8 mouse cellular contexts compared by ENCODE assay signal in the genomic region with DNA sequence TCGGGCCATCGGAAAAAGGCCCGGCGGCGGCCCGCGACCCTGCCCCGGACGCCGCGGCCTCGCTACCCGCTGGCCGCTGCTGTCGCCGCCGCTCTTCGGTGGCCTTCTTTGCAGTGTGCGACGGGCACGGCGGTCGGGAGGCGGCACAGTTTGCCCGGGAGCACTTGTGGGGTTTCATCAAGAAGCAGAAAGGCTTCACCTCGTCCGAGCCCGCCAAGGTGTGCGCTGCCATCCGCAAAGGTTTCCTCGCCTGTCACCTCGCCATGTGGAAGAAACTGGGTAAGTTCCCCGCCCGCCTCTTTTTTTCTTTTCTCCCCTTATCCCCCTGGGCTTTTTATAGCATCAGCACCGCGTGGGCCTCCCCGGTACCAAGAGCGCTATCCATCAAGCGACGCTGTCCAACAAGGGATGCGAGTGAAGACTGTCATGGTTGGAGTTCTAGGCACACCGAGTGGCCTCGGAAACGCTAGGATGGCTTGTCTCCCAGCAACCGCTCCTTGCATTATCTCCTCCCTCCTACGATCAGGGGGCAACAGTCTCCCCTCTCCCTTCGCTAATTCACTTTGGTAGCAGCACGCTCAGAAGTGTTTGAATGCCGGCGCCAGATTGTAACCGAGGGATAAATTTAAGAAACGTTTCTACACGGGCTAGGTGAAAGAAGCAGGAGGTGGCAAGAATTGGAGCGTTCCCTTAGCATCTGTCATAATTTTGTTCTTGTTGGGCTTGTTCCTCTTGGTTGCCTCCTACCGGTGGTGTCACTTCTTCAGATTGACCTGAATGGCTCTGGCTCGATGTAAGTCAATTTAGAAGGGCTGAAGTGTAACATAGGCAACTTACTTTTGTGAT. TPM values are rescaled to one million over a fixed set of nuclear protein-coding genes. Genes with fewer than 3 reads are reported as not detected.
DNase-seq lines count a peak whose midpoint lies in the region; ATAC-seq lines count a peak whose summit lies in the region.

No protein-coding gene starts in this region.

- under 1% methylated on average over 56 of the region's 56 CpGs for WGBS in hindbrain, embryonic 15.5 days

- H3K27me3 ChIP-seq in hindbrain, embryonic 15.5 days: no peaks in the 10 kb centered on the region

- no peak; the same call in 1 of the 2 replicates for ATAC-seq in hindbrain, embryonic 15.5 days (ENCODE audit: low FRiP score, low read depth)
- ATAC-seq in megakaryocyte progenitor cell, adult 5-6 weeks (replicated peaks; ENCODE audit: poor library complexity): peak; percentile 45; the same call in 1 of the 2 replicates

- H3K36me3 ChIP-seq in hindbrain, embryonic 15.5 days: peaks cover 4% of the 10 kb centered on the region; the same call in 1 of the 2 replicates

- peak overlapping the region; percentile 85 for H3K27ac ChIP-seq in hindbrain, embryonic 15.5 days (replicated peaks)

- intact Hi-C loops in left cerebral cortex, postnatal 14 days (cut with DNase I): loop anchor here (5.0 kb wide), 1 partner anchor 80 kb away; no protein-coding TSS in a partner anchor

- no peaks in the 10 kb centered on the region for H3K9me3 ChIP-seq in hindbrain, embryonic 15.5 days

- H3K4me1 ChIP-seq in hindbrain, embryonic 15.5 days (replicated peaks): peaks cover 30% of the 10 kb centered on the region

- peak overlapping the region; percentile 58 for H3K9ac ChIP-seq in hindbrain, embryonic 15.5 days

- peak overlapping the region; percentile 87 for H3K4me3 ChIP-seq in hindbrain, embryonic 15.5 days

- peak; percentile 34 for DNase-seq in gastrocnemius, adult 18-20 months (ENCODE audit: low spot score)
- no peak for DNase-seq in gastrocnemius, postnatal 25 days
- DNase-seq in cerebellum, postnatal 14 days: peak; percentile 73 to 78
- DNase-seq in frontal cortex, postnatal 25 days (ENCODE audit: low spot score in 2 of 2): peak; percentile 6 to 24
- DNase-seq in left cerebral cortex, postnatal 14 days (ENCODE audit: low spot score in 2 of 2): peak; percentile 33 to 39
- peak; percentile 26 for DNase-seq in right cerebral cortex, postnatal 4 days

- peak overlapping the region; percentile 97 for H3K4me2 ChIP-seq in hindbrain, embryonic 15.5 days

RNA-seq across cellular contexts. Expression of gene Ppm1d, which starts 0.8 kb away (rescaled TPM):
- total RNA-seq in gastrocnemius, adult 18-20 months (2021): 1 to 10 TPM; 4.6 to 5.1 TPM
- total RNA-seq in gastrocnemius, postnatal 25 days (2021): 1 to 10 TPM; 4.7 to 5.4 TPM
- polyA plus RNA-seq in hindbrain, embryonic 15.5 days (2015; fragmentation: Nextera tagmentation; extraction: Ambion mirVana): 16.8 and 17.2 TPM in 2 replicates
- total RNA-seq in left cerebral cortex, postnatal 14 days (2021): 10 to 100 TPM; 18.1 to 18.9 TPM
- 27.7 and 31.8 TPM in 2 replicates for total RNA-seq in megakaryocyte progenitor cell, adult 5-6 weeks (2015)
- total RNA-seq in megakaryocyte progenitor cell, adult 5-6 weeks (2017): 12.4 and 13.4 TPM in 2 replicates

RNA-seq across cellular contexts. Expression of gene Bcas3, which starts 41.1 kb away (rescaled TPM):
- 10 to 100 TPM; 40.7 to 47.3 TPM for total RNA-seq in gastrocnemius, adult 18-20 months (2021)
- 10 to 100 TPM; 30.1 to 31.5 TPM for total RNA-seq in gastrocnemius, postnatal 25 days (2021)
- polyA plus RNA-seq in hindbrain, embryonic 15.5 days (2015; fragmentation: Nextera tagmentation; extraction: Ambion mirVana): 31.3 and 31.9 TPM in 2 replicates
- 10 to 100 TPM; 58.3 to 59.5 TPM for total RNA-seq in left cerebral cortex, postnatal 14 days (2021)
- 14.6 and 22.1 TPM in 2 replicates for total RNA-seq in megakaryocyte progenitor cell, adult 5-6 weeks (2015)
- total RNA-seq in megakaryocyte progenitor cell, adult 5-6 weeks (2017): 14.3 and 19.8 TPM in 2 replicates
